Mouse (Mus musculus) megakaryocyte, embryonic 14.5 days (primary cell): ENCODE measurements around the gene Cmtm7. TPM values are rescaled to one million over a fixed set of nuclear protein-coding genes. Genes with fewer than 3 reads are reported as not detected.

Experiments
- H3K27me3 ChIP-seq: replicated peaks from 2 replicates; pipeline ENCODE3; 2012; ENCODE audit warnings: inconsistent platforms
- H3K36me3 ChIP-seq: replicated peaks from 2 replicates; pipeline ENCODE3; 2012; ENCODE audit warnings: low read length, inconsistent platforms, mixed read lengths
- H3K4me1 ChIP-seq: 2 replicates; pipeline ENCODE4 v1.6.1; 2012; ENCODE audit warnings: inconsistent platforms
- H3K4me3 ChIP-seq: replicated peaks from 2 replicates; pipeline ENCODE3; 2012; ENCODE audit warnings: moderate library complexity, mild to moderate bottlenecking, inconsistent platforms
- H3K9me3 ChIP-seq: 2 replicates; pipeline ENCODE4 v1.6.1; 2012; ENCODE audit warnings: inconsistent platforms
- FLI1 ChIP-seq: IDR thresholded peaks from 2 replicates; pipeline ENCODE4 v1.6.1; 2012; ENCODE audit warnings: low read length, inconsistent platforms, mixed read lengths
- GATA1 ChIP-seq: IDR thresholded peaks from 3 replicates; pipeline ENCODE4 v1.6.1; 2012; ENCODE audit warnings: mixed read lengths, low read length, inconsistent platforms, borderline replicate concordance
- polyA plus RNA-seq: library from polyadenylated mRNA; stranded (reverse); fragments of >175 nt; gene quantifications from 2 replicates; pipeline ENCODE4 v1.2.3, GENCODE M21; 2012; ENCODE audit warnings: low replicate concordance; ENCODE audit not compliant: insufficient read depth

Gene Cmtm7
- polyA plus RNA-seq, 1 experiment = 110 TPM

- TF ChIP-seq FLI1 = peak; percentile 77; the same call in 1 of the 2 replicates
- TF ChIP-seq GATA1 = no peak
- H3K36me3 ChIP-seq = peaks cover 66% of the 10 kb centered on the region
- no peaks in the 10 kb centered on the region for H3K27me3 ChIP-seq
- no peaks in the 10 kb centered on the region for H3K9me3 ChIP-seq
- peaks cover 32% of the 10 kb centered on the region for H3K4me1 ChIP-seq
- H3K4me3 ChIP-seq = peak overlapping the region; percentile 92
These were observed 28.7 kb downstream of the Cmtm7 start for GRCm38 (mm10) chr9:114752863-114753484.

- Histone ChIP-seq H3K9me3 (no peaks in the 10 kb centered on the region), H3K27me3 (no peaks in the 10 kb centered on the region), H3K36me3 (peaks cover 68% of the 10 kb centered on the region), H3K4me3 (peak overlapping the region; percentile 92), H3K4me1 (peaks cover 39% of the 10 kb centered on the region)
- TF ChIP-seq FLI1 (no peak), GATA1 (no peak)
These were observed 29.3 kb downstream of the Cmtm7 start for GRCm38 (mm10) chr9:114752311-114752710.

- Histone ChIP-seq H3K36me3 (peaks cover 68% of the 10 kb centered on the region), H3K9me3 (no peaks in the 10 kb centered on the region), H3K4me3 (no peak overlapping the region), H3K27me3 (no peaks in the 10 kb centered on the region), H3K4me1 (peaks cover 44% of the 10 kb centered on the region)
- no peak for TF ChIP-seq FLI1
- no peak for TF ChIP-seq GATA1
These were observed 30.1 kb downstream of the Cmtm7 start for GRCm38 (mm10) chr9:114751582-114751981.

- TF ChIP-seq GATA1 = no peak
- no peak for TF ChIP-seq FLI1
- H3K27me3 ChIP-seq = no peaks in the 10 kb centered on the region
- H3K9me3 ChIP-seq = no peaks in the 10 kb centered on the region
- no peak overlapping the region for H3K4me3 ChIP-seq
- H3K4me1 ChIP-seq = peaks cover 70% of the 10 kb centered on the region
- peaks cover 86% of the 10 kb centered on the region for H3K36me3 ChIP-seq
These were observed 34.2 kb downstream of the Cmtm7 start for GRCm38 (mm10) chr9:114747466-114747865.

GRCm38 (mm10) chr9:114747012-114747411 is 34.6 kb downstream of the Cmtm7 start:
- no peak overlapping the region for H3K4me3 ChIP-seq
- peaks cover 70% of the 10 kb centered on the region for H3K4me1 ChIP-seq
- TF ChIP-seq FLI1 (no peak), GATA1 (no peak)
- peaks cover 90% of the 10 kb centered on the region for H3K36me3 ChIP-seq
- H3K27me3 ChIP-seq = no peaks in the 10 kb centered on the region
- no peaks in the 10 kb centered on the region for H3K9me3 ChIP-seq

GRCm38 (mm10) chr9:114745654-114746053 is 36.0 kb downstream of the Cmtm7 start:
- Histone ChIP-seq H3K4me3 (peak overlapping the region; percentile 83), H3K27me3 (no peaks in the 10 kb centered on the region), H3K4me1 (peaks cover 77% of the 10 kb centered on the region), H3K36me3 (peaks cover 91% of the 10 kb centered on the region), H3K9me3 (no peaks in the 10 kb centered on the region)
- TF ChIP-seq GATA1 = no peak
- TF ChIP-seq FLI1 = no peak

GRCm38 (mm10) chr9:114745163-114745562 is 36.5 kb downstream of the Cmtm7 start:
- no peaks in the 10 kb centered on the region for H3K9me3 ChIP-seq
- peaks cover 82% of the 10 kb centered on the region for H3K4me1 ChIP-seq
- no peaks in the 10 kb centered on the region for H3K27me3 ChIP-seq
- H3K4me3 ChIP-seq = peak overlapping the region; percentile 83
- H3K36me3 ChIP-seq = peaks cover 91% of the 10 kb centered on the region
- TF ChIP-seq GATA1 (no peak), FLI1 (no peak)

- Histone ChIP-seq H3K4me1 (peaks cover 95% of the 10 kb centered on the region), H3K9me3 (no peaks in the 10 kb centered on the region), H3K36me3 (peaks cover 89% of the 10 kb centered on the region), H3K27me3 (no peaks in the 10 kb centered on the region), H3K4me3 (peak overlapping the region; percentile 26)
- TF ChIP-seq FLI1 (no peak), GATA1 (no peak)
These were observed 38.9 kb downstream of the Cmtm7 start for GRCm38 (mm10) chr9:114742731-114743130.

GRCm38 (mm10) chr9:114740336-114740735 is 41.3 kb downstream of the Cmtm7 start:
- TF ChIP-seq GATA1 (no peak), FLI1 (no peak)
- no peaks in the 10 kb centered on the region for H3K9me3 ChIP-seq
- no peak overlapping the region for H3K4me3 ChIP-seq
- H3K36me3 ChIP-seq = peaks cover 82% of the 10 kb centered on the region
- no peaks in the 10 kb centered on the region for H3K27me3 ChIP-seq
- H3K4me1 ChIP-seq = peaks cover 90% of the 10 kb centered on the region

GRCm38 (mm10) chr9:114736442-114736841 is 45.2 kb downstream of the Cmtm7 start:
- H3K4me3 ChIP-seq = peak overlapping the region; percentile 82
- H3K9me3 ChIP-seq = no peaks in the 10 kb centered on the region
- peaks cover 88% of the 10 kb centered on the region for H3K4me1 ChIP-seq
- TF ChIP-seq FLI1 = no peak
- H3K36me3 ChIP-seq = peaks cover 71% of the 10 kb centered on the region
- H3K27me3 ChIP-seq = no peaks in the 10 kb centered on the region
